Mouse (Mus musculus) c-Kit-negative CD71-positive TER-119-positive erythroid progenitor cells, embryonic 14.5 days (primary cell): ENCODE data around the gene Ptch2.

ENCODE experiments used
- DNase-seq: peaks from one replicate; pipeline ENCODE4 v3.0.0-alpha.2; 2013; ENCODE audit warnings: low read depth, low spot score

Gene Ptch2

GRCm38 (mm10) chr4:117104672-117105071 is 8.8 kb downstream of the Ptch2 start:
- no peak for DNase-seq

GRCm38 (mm10) chr4:117105127-117105526 is 9.3 kb downstream of the Ptch2 start:
- no peak for DNase-seq

DNA sequence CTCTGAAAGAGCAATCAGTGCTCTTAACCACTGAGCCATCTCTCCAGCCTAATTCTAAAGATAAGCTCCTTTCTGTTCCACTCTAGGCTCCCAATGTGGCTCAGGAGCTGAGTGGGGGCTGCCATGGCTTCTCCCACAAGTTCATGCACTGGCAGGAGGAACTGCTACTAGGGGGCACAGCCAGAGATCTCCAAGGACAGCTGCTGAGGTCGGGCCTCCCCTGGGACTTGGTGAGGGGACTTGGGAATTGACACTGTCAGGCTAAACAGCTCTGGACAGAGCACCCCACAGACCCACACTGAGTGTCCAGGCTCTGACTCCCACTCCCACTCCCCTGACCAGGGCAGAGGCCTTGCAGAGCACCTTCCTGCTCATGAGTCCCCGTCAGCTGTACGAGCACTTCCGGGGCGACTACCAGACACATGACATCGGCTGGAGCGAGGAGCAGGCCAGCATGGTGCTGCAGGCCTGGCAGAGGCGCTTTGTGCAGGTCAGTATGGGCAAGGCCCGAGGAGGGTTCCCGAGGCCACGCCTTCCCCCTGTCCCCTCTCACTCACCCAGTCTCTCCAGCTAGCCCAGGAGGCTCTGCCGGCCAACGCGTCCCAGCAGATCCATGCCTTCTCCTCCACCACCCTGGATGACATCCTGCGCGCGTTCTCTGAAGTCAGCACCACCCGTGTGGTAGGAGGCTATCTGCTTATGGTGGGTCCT is 12.1 kb downstream of the Ptch2 start:
- DNase-seq, result no peak

DNA sequence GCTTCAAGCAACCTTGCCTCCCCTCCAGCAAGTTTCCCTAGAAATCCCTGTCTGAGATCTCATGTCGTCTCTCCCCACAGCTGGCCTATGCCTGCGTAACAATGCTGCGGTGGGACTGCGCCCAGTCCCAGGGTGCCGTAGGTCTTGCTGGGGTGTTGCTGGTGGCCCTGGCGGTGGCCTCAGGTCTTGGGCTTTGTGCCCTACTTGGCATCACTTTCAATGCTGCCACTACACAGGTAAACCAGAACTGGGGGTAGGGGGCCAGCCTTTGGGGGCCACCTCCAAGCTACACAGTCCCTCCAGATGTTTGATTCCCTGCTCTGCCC is 12.6 kb downstream of the Ptch2 start:
- no peak for DNase-seq

GRCm38 (mm10) chr4:117109330-117109729 is 13.5 kb downstream of the Ptch2 start:
- no peak for DNase-seq

- no peak for DNase-seq
Measured at GRCm38 (mm10) chr4:117110249-117110648, 14.4 kb downstream of the Ptch2 start.

DNA sequence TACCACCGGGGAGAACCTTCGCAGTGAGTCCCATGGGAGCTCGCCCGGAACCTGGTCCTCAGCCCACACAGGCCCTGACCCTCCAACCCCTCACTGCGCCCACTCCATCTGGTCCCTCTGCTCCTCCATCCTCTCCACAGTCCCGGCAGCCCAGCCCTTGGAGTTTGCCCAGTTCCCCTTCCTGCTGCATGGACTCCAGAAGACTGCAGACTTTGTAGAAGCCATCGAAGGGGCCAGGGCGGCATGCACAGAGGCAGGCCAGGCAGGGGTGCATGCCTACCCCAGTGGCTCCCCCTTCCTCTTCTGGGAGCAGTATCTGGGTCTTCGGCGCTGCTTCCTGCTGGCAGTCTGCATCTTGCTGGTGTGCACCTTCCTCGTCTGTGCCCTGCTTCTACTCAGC is 15.1 kb downstream of the Ptch2 start:
- DNase-seq, result no peak

DNA sequence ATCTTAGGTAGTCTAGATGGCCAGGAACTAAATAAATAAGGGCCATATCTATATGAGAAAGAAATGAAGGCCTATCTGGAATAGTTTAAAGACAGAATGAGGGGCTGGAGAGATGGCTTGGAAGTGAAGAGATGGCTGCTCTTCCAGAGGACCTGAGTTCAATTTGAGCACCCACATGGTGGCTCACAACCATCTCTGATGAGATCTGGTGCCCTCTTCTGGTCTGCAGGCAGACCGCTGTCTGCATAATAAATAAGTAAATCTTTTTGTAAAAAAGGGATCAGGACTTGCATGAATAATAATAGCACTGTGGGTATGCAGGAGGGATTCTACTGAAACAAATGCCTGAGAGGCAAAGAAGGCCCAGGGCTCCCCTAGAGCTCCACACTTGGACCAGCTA is 17.4 kb downstream of the Ptch2 start:
- no peak for DNase-seq

- no peak for DNase-seq
Measured at GRCm38 (mm10) chr4:117115592-117115991, 19.7 kb downstream of the Ptch2 start.

DNA sequence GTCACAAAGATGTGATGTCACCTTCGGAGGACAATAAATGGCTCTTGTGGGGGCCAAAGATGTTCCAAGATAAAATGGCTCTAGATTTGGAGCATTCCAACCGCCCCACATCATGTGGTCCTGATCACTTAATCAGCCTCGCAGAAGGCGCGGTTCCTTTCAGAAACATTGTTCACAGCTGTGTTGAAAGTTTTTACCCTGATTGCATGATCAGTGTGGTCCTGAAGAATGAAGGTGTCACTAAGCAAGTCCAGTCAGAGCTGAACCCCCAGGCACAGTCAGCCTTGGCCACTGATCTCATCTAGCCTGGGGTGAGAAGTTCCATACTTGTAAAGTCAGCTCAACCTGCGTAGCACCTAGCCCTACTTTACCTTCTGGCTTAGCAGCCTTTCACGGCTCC is 22.1 kb downstream of the Ptch2 start:
- DNase-seq, result no peak

DNA sequence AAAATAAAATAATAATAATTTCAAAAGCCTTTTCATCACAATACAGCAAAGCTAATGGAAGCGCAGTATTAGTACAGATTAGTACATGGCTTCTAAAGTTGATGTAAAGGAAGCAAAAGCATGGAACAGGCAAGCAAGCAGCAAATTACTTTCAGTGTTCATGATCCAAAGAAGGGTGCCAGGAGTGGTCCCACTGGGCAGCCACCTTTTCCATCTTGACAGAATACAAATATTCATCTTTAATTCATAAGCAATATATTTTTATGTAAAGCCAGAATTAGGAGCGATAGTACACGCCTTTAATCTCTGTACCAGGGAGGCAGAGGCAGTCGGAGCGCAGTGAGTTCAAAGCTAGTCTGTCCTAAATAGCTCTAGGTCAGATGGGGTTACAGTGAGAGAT is 23.8 kb downstream of the Ptch2 start:
- DNase-seq, result no peak

- no peak for DNase-seq
Measured at GRCm38 (mm10) chr4:117120052-117120444, 24.2 kb downstream of the Ptch2 start.

DNA sequence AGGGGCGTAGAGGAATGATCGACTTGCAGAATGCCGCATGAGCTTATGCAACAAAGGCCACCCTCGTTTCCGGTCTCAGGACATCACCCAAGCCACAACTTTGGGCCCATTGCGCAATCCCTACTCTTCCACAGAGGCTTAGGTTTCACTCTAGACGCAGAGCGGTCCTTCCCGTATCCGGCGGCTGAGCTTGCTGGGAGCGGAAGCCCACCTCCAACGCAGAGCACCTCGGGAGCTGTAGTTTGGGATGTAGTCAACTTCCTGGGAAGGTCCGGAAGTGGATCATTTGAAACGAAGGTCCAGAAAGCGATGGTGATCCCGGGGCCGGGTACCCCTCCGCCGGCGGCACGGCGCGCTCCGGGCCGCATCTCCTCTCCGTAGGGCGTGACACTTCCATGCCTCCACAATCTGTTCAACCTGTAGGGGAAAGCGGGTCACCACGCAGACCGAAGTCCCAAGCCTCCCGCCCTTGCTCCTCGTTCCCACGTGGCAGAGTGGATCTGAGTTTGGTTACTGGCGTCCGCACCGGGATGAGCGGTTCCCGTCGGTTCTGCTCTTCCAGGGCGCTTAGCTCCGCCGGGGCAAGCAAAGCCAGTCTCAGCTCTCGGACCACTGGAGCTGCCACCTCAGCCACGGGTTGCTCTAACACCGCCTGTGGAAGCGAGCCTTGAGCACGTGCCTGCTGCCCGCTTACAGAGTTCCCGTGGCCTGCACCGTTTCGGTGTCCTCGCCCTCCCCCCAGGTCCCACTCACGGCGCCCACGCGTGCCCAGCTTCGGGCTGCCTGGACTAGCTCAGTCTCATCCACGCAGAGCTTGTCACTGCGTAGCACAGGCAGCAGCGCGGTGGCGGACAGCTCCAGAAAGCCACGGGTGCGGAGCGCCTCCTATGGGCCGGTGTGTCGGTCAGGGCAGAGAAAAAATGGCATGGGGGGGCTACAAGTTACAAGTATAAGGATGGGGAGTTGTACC is 24.9 kb downstream of the Ptch2 start:
- peak; percentile 54 for DNase-seq

DNA sequence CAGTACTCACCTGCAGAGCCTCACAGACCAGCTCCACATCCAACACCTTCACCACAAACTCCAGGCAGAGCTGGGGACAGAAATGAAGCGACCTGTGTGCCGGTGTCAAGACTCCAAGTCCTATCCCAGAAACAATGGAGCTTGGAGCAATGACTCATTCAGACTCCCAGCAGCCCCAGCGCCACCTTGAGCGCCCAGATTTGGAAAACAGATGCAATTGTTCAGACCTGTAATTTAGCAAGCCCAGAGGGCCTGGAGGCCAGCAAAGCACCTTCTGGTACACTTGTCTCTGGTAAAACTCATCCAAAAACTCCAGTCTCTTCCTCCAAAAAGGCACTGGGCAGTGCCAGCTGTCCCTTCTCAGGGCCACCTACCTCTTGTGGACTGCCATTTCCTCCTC is 26.3 kb downstream of the Ptch2 start:
- no peak for DNase-seq

DNA sequence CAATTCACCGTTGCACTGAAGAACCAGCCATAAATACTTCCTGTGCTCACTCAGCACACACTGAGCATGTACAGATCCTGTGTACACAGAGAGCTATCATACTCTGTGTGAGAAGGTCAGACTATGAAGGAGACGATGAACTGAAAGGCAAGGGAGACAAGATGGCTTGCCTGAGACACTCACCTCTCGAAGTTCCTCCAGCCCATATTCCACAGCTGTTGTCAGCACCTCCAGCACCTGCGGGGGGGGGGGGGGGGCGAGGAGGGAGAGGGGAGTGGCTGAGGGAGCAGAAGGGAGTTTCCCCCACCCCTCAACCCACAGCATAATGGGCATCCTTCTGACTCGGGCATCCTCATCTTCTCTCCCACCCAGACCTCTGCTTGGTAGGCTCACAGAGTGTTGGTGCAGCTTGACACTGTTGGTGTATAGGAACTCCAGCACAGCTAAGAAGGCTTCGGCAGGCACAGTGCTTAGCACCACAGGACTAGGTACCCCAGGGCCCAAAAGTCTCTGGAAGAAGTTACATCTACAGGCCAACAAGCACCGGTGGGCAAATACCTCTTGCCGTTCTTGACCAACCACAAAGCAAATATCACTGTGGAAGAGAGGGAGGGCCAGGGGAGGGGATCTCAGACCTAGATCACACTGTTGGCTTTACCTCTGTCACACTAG is 27.8 kb downstream of the Ptch2 start:
- DNase-seq, result no peak

DNA sequence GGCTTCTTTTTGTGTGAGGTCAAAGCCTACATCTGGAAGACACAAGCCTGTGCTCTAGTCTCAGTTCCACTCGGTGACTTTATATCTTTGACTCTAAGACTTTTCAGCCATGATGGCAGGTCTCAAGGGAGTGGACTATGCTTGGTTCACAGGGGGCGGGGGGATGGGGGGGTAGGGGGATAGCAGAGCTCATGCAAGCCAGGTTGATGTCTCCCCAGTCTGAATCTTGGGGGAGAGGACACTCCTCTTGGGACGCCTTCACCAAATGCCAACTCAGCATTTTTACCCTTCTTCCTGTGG is 28.3 kb downstream of the Ptch2 start:
- DNase-seq, result no peak

- DNase-seq, result no peak
Measured at GRCm38 (mm10) chr4:117124518-117125347, 28.9 kb downstream of the Ptch2 start.

- no peak for DNase-seq
Measured at GRCm38 (mm10) chr4:117125348-117125909, 29.6 kb downstream of the Ptch2 start, which contains the start of gene Btbd19. Btbd19 (minus strand) TSS chr4:117125725.

- no peak for DNase-seq
Measured at GRCm38 (mm10) chr4:117125910-117126674, 30.2 kb downstream of the Ptch2 start.

DNA sequence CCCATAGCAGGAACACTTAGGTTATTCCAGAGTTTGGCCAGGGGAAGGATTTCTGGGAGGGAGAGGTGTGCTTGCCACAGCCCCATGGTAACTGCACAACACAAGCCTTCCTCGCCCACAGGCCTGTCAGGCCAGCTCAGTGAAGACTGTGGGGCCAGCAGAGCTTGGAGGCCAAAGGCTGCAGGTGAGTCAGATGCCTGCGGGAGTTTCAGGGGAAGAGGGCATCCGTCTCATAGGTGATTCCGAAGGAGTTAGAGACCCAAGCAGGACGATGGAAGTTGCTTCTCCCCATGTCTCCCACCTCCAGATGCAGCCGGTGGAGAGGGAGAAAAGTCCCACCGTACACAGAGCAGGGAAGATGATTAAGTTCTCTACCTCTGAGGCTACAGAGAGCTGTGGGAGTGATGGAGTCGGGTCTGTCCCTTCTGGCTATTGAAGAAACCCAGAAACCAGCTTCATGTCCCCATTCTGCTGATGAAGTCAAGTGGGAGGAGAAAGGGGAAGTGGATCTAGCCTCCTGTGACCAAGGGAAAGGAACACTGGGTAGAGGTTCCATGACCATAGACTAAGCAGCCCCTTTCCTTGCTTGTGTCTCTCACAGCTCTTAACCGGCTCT is 30.9 kb downstream of the Ptch2 start, which contains the start of gene Tctex1d4:
Gene Tctex1d4, plus strand, starts transcription at position 120 of the 616 bp plus-strand sequence.
- DNase-seq, result no peak
